10 mouse cellular contexts compared by ENCODE assay signal in genomic region chr3:27624974-27625591, GRCm38 (mm10).
DNase-seq lines count a peak whose midpoint lies in the region; ATAC-seq lines count a peak whose summit lies in the region.
"Had no signal": no experiment of that assay in that cellular context is flagged by ENCODE, and none has a peak within 500 bp of the region (broad histone marks: within the 10 kb centered on the region; RNA-seq: fewer than 3 reads in every experiment).

No protein-coding gene starts in this region.

- 47% methylated on average over 12 of the region's 12 CpGs for WGBS in heart, embryonic 10.5 days
- WGBS in heart, embryonic 13.5 days: 37% methylated on average over 12 of the region's 12 CpGs
- WGBS in midbrain, embryonic 16.5 days: 57% methylated on average over 12 of the region's 12 CpGs

- DNase-seq in heart, embryonic 10.5 days (ENCODE audit: low spot score): no peak
- DNase-seq in heart, postnatal 14 days: no peak
- peak; percentile 66 for DNase-seq in adrenal gland, adult 8-10 months
- DNase-seq in cerebellum, adult 8-10 months: no peak
- DNase-seq in lung, postnatal 14 days: no peak
- no peak for DNase-seq in left cerebral cortex, postnatal 4 days

- peaks cover 39% of the 10 kb centered on the region for H3K4me1 ChIP-seq in heart, embryonic 10.5 days
- H3K4me1 ChIP-seq in heart, embryonic 13.5 days: peaks cover 52% of the 10 kb centered on the region
- H3K4me1 ChIP-seq in midbrain, embryonic 16.5 days (ENCODE audit: control insufficient read depth, insufficient read depth, low read length): peaks cover 27% of the 10 kb centered on the region

- peak overlapping the region; percentile 50 for H3K9ac ChIP-seq in heart, embryonic 13.5 days
- H3K9ac ChIP-seq in midbrain, embryonic 16.5 days (ENCODE audit: low read depth, low read length): no peak overlapping the region; the same call in 1 of the 2 replicates

- H3K27me3 ChIP-seq in heart, embryonic 10.5 days (ENCODE audit: insufficient read depth, poor library complexity, severe bottlenecking): no peaks in the 10 kb centered on the region
- H3K27me3 ChIP-seq in heart, embryonic 13.5 days (replicated peaks): no peaks in the 10 kb centered on the region
- no peaks in the 10 kb centered on the region for H3K27me3 ChIP-seq in midbrain, embryonic 16.5 days (ENCODE audit: control insufficient read depth, insufficient read depth, low read depth, low read length)

- intact Hi-C loops in heart, postnatal 14 days (cut with DNase I): no loop called here
- intact Hi-C loops in left cerebral cortex, postnatal 4 days (cut with DNase I): no loop called here

- peak overlapping the region; percentile 69 for H3K27ac ChIP-seq in heart, embryonic 10.5 days
- peak overlapping the region; percentile 77 for H3K27ac ChIP-seq in heart, embryonic 13.5 days (replicated peaks)
- H3K27ac ChIP-seq in midbrain, embryonic 16.5 days (ENCODE audit: low read length): peak overlapping the region; percentile 71

- no peaks in the 10 kb centered on the region for H3K9me3 ChIP-seq in heart, embryonic 10.5 days
- H3K9me3 ChIP-seq in heart, embryonic 13.5 days: no peaks in the 10 kb centered on the region
- H3K9me3 ChIP-seq in midbrain, embryonic 16.5 days (replicated peaks; ENCODE audit: control insufficient read depth, low read length, poor library complexity, severe bottlenecking): no peaks in the 10 kb centered on the region
- H3K9me3 ChIP-seq: G1E had no signal

- peak overlapping the region; percentile 15; the same call in 1 of the 2 replicates for H3K4me2 ChIP-seq in heart, embryonic 13.5 days
- no peak overlapping the region for H3K4me2 ChIP-seq in midbrain, embryonic 16.5 days (ENCODE audit: low read length)

- ATAC-seq in heart, embryonic 13.5 days (ENCODE audit: extremely low read depth, insufficient number of reproducible peaks, low FRiP score, low TSS enrichment): no peak
- peak; percentile 73 for ATAC-seq in midbrain, embryonic 16.5 days

- H3K4me3 ChIP-seq in heart, embryonic 10.5 days: peak overlapping the region; percentile 18; the same call in 1 of the 2 replicates
- no peak overlapping the region for H3K4me3 ChIP-seq in heart, embryonic 13.5 days
- no peak overlapping the region for H3K4me3 ChIP-seq in midbrain, embryonic 16.5 days (ENCODE audit: low read depth, low read length)
- H3K4me3 ChIP-seq: erythroblast, embryonic 14.5 days had no signal

- peaks cover under 1% of the 10 kb centered on the region; the same call in 1 of the 2 replicates for H3K36me3 ChIP-seq in heart, embryonic 10.5 days
- peaks cover 29% of the 10 kb centered on the region for H3K36me3 ChIP-seq in heart, embryonic 13.5 days
- H3K36me3 ChIP-seq in midbrain, embryonic 16.5 days (ENCODE audit: control insufficient read depth, insufficient read depth, low read length): no peaks in the 10 kb centered on the region
- H3K36me3 ChIP-seq: G1E had no signal
